Mouse (Mus musculus): ENCODE data around the gene Usp7.
"Not testable (repeated sequence)": the region's sequence is repeated elsewhere in the genome, so short reads cannot be mapped to it uniquely, and the experiment has no call there.

Gene Usp7

DNA sequence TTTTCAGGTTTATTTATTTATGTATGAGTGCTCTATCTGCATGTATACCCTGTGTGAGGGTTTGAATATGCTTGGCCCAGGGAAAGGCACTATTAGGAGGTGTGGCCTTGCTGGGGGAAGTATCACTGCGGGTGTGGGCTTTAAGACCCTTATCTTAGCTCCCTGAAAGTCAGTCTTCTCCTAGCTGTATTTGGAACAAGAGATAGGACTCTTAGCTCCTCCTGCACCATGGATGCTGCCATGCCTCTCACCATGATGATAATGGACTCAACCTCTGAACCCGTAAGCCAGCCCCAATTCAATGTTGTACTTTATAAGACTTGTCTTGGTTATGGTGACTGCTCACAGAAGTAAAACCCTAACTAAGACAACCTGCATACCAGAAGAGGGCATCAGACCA lies 39.8 kb downstream of the Usp7 start:
- no peak for DNase-seq (ENCODE audit: low spot score in 2 of 2)

DNA sequence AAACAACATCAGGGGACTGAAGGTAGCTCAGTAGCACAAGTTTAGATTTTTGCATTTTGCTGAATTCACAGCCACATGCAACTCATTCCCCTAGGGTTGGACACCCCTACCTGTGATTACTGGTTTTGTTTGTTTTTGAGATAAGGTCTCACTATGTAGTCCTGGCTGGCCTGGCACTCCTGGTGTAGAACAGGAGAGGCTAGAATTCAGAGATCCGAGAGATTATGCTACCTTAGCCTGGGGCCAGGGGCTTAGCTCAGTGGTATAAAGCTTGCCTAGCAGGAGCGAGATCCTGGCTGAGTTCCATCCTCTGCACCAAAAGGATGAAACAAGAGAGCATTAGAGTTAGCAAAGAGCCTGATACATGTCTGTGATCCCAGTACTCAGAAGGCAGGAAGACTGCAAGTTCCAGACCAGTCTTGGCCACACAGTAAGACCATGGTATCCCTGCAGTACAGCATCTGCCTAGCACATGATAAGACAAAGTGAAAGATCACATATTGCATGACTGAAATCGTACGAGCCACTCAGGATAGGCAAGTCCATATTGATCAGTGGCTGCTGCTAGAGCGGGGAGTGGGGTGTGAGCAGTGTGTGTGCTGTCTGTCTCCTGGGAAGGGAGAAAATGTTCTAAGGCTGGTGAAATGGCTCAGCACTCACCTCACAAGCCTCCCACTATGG lies 40.4 kb downstream of the Usp7 start:
- no peak for DNase-seq (ENCODE audit: low spot score in 2 of 2)

GRCm38 (mm10) chr16:8748904-8749303 lies 43.2 kb downstream of the Usp7 start:
- no peak for DNase-seq (ENCODE audit: low spot score in 2 of 2)

DNA sequence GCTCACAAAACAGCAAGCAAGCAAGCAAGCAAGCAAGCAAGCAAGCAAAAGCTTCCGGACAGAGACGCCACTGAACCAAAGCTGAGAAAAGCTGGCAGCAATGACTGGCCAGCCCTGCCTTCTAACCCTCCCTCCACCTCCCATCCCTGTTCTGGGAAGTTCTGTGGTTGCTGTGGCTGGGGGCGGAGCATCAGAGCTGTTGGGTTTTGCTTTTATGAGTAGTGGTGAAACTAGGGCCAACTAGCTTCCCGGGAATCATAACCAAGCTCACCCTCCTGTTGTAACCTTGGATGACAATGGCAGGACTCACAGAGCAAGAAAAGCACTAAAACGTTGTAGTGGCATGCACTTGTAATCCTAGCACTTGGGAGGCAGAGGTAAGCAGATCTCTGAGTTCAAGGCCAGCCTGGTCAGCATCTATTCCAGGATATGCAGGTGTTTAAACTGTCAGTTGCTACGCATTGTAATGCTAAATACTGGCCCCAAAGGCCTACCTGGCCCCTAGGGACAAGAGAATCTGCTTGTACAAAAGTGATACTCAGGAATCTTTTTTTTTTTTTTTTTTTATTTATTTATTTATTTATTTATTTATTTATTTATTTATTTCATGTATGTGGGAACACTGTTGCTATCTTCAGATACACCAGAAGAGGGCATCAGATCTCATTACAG lies 43.8 kb downstream of the Usp7 start:
- no peak for DNase-seq (ENCODE audit: low spot score in 2 of 2)

DNA sequence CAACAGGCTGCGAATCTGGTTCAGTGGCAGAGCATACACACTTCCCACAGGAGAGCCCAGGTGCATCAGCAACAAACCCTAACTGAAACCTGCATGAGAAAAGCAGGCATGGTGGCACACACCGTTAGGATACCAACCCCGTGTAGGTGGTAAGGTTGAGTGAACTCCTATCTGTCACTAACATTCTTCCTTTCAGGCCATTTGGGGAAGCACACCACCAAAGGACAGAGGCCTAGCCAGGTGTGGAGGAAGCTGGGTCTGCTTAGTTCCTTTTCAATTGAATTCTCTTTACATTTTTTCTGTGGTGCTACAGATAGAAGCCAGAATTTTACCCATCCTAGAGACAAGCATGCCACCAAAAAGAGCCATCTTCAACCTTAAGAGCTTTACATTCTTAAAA lies 44.3 kb downstream of the Usp7 start:
- DNase-seq (ENCODE audit: low spot score in 2 of 2) = no peak

DNA sequence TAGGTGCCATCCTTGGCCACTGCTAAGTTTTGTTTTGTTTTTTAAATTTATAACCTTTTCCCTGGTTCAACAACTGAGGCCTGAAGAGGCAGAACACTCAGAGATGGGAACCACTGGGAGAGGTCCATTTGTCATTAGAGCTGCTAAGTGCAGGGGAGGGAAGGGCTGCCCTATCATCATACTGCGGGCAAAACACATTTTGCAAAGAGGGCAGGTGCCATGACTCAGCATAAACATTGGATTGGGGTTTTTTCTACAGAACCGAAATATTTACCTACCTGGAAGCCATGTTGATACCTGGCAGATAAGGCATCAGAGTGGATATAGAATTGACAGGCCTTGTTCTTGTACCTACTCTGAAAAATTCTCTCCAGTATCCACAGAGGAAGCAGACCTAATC lies 45.6 kb downstream of the Usp7 start:
- DNase-seq (ENCODE audit: low spot score in 2 of 2) = no peak

DNA sequence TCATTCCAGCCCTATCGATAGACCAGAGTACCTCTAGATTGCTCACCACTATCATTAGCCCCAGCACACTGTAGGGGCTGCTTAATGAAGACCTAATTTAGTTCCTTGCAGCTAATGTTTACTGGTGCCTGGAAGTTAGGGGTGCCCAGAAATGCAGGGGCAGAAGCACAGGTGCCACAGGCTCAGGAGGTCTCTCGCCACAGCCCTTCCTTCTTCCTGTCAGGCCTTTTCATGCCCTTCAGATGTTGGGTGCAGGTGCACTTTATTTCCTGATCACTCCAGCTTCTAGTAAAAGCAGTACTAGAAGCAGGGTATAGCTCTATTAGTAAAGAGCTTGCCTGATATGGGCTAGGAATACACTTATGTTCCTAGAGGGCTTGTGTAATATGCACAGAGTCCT lies 46.4 kb downstream of the Usp7 start:
- no peak for DNase-seq (ENCODE audit: low spot score in 2 of 2)

DNA sequence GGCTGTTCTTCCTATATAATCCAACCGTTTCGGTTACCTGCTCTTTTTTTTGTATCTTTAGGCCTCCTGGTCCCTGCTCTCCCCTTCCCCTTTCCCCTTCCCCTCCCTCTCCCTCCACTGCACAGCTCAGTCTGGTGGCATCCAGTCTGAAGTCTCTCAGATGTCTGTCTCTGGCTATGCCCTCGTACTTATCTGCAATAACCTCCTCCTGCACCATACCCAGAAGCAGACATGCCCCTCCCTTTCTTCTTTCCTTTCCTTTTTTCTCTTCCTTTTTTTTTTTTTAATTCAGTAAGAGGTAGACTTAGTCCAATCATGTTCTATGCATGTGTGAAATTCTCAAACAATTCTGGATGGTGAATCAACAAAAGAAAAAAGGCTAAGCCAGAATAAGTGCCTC lies 48.1 kb downstream of the Usp7 start:
- DNase-seq (ENCODE audit: low spot score in 2 of 2) = no peak

DNA sequence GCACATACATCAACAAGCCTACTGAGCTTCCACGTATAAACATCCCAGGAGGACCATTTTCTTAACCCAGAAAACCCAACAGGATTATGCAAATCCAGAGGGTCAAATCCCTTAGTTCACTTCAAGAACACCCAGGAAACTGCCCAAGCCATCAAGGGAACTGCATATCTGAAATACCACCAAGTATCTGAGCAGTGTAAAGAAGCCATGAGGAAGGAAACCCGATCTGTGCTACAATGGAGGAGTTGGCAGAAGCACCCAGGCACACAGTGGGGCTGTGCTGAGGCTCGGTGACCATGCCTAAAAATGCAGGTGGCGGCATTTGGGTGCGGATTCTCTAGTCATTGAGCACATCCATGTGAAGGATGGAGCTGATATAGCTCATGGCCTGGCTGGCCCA lies 50.4 kb downstream of the Usp7 start:
- DNase-seq (ENCODE audit: low spot score in 2 of 2) = no peak

GRCm38 (mm10) chr16:8741110-8741509 lies 51.0 kb downstream of the Usp7 start:
- no peak for DNase-seq (ENCODE audit: low spot score in 2 of 2)

DNA sequence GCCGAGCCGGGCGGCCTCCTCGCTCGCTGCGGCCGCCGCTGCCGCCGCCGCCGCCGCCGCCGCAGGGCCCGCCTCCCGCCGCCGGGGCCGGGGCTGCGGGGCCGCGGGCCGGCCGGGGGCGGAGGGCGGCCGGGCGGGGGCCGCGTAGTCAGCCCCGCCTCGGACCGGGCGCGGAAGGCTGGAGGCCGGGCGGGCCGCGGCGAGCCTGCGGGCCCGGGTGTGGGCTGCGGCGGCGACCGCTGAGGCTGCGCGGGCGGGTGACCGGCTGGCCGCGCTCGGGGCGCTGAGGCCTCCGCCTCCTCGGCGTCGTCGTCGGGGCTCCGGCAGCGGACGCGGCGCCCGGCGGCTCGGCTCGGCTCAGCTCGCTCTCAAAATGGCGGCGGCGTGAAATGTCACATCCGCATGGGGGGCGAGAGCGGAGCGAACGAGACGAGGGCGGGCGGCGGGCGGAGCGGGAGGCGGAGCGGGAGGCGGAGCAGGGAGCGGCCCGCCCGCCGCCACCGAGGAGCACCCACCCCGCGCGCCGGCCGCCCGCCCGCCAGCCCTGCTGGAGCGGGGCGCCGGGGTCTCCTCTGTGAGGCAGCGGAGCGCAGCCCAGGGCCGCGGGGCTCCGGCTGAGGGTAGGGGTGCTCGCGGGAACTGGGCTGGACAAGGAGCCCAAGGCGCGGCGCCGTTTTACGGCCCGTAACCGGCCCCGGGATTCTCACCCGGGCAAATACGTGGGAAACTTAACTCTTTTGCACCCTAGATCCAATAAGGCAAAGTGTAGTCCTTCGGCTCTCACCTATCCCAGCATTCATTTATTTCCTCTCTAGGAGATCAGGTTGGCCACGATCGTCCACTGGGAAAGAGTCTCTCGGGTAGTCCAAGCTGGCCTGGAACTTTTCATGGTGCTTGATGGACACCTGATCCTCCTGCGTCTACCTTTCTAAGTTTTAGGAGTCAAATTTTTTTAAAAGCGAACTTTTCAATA lies 53.3 kb downstream of the Usp7 start:
- peak; percentile 67 to 83 for DNase-seq (ENCODE audit: low spot score in 2 of 2)

GRCm38 (mm10) chr16:8737666-8738541 lies 54.2 kb downstream of the Usp7 start:
- DNase-seq (ENCODE audit: low spot score in 2 of 2) = no peak

- no peak for DNase-seq (ENCODE audit: low spot score in 2 of 2)
Measured at GRCm38 (mm10) chr16:8737341-8737665, 54.8 kb downstream of the Usp7 start.

DNA sequence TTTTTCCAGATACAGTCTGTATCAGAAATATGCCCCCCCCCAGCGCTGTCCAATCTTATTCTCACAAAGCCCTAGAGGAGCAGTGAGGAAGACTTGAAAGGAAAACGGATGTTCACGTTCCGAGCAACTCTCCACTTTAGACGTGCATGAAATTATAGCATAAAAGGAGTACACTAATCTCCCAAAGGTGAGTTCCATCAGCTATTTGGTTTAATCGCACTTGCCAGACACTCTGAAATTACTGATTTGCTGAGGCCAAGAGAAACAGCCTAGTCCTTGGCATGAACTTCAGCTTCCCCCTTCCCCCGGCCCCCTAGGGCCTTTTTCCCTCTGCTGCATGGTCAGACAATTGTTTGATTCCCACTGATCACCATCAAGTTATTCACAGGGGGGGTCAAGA lies 55.4 kb downstream of the Usp7 start:
- DNase-seq (ENCODE audit: low spot score in 2 of 2) = no peak

DNA sequence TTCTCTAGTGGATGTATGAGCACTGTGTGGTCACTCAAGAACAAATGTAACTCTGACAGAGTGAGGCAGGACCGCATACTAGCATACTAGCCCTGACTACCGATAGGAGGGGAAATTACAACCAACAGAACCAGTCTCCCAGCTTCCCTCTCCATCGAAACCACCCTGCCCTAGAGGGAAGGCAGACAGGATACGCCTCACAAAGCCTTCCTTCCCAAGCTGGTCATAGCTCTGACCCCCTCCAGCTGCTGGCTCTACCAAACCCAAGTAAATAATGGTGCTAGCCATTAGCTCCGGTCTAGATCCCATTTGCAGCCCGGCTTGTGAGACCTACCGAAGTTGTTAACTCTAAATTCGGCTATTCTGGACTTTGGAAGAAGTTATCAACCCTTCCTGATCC lies 56.1 kb downstream of the Usp7 start:
- no peak for DNase-seq (ENCODE audit: low spot score in 2 of 2)

- DNase-seq (ENCODE audit: low spot score in 2 of 2) = no peak
Measured at GRCm38 (mm10) chr16:8734693-8735092, 57.4 kb downstream of the Usp7 start.

DNA sequence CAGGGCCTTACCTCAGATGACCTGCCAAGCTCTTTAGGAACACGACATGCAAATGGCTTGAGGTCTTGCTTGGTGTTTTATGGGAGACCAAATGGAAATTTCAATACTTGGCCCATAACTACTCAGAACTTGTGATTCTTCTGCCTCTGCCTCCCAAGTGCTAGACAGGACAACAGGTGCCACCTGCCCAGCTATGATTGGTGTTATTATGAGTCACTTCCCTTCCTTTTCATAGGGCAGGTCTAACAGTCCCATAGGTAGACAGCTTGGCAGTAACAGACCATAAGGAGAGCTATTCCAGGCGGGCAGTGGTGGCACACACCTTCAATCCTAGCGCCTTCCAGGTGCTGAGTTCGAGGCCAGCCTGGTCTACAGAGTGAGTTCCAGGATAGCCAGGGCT lies 58.5 kb downstream of the Usp7 start:
- no peak for DNase-seq (ENCODE audit: low spot score in 2 of 2)

DNA sequence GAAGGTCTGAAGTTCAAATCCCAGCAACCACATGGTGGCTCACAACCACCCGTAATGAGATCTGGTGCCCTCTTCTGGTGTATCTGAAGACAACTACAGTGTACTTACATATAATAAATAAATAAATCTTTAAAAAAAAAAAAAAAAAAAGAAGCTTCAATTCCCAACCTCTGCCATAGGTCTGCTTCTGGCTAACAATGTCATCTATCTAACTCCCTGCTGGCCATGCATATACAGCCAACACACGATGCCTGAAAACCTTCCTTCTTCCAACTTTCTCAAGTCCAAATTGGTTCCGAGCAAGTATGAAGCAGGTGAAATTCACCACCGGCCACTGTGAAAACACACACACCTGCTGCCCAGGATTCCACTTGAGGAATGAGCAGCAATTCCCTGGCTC lies 59.7 kb downstream of the Usp7 start:
- DNase-seq (ENCODE audit: low spot score in 2 of 2) = not testable (repeated sequence)

- DNase-seq (ENCODE audit: low spot score in 2 of 2) = no peak
Measured at GRCm38 (mm10) chr16:8731630-8732029, 60.5 kb downstream of the Usp7 start.

DNA sequence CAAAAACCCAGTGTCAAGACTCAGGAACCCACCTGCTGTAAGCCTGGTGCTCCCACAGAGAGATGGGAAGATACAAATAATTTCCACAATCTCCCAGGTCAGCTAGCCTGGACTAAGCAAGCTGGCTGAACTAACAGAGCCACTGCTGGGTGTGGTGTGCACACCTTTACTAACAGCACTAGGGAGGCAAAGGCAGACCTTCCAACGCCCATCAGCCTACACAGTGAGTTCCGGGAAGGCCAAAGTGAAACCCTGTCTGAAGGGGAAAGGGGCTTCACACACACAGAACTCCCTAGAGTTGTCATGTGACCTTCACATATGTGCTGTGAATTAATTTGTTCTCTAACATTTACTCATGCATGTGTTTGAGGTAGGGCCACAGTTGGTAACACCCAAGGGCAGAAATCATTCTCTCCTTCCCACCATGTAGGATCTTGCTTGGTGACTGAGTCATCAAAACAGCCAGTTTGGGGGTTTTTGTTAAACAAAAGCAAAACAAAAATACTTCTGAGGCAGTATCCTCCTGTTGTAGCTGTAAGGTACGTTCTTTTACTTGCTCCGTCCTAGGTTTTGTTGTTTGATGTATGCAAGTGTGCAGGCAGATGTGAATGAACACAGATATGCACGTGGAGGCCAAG lies 63.9 kb downstream of the Usp7 start:
- DNase-seq (ENCODE audit: low spot score in 2 of 2) = no peak

DNA sequence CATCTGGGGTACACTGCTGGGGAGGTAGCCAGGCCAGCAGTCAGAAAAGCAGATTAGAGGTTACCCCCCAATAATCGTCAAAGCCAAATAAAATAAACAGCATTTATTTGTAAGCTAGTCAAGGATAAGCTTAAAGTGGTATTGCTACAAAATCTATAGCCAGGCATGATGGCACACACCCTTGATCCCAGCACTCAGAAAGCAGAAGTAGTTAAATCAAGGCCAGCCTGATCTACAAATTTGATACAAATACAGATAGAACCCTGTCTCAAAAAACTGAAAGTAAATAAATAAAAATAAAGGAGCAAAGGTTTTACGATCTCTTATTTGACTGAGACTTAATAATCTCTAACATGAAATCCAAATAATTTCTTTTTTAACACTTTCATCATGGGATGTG lies 66.3 kb downstream of the Usp7 start:
- DNase-seq (ENCODE audit: low spot score in 2 of 2) = no peak

All from frontal cortex, postnatal 14 days (tissue).